Mouse (Mus musculus): Measurements from ENCODE around the gene Tcp11.

DNA sequence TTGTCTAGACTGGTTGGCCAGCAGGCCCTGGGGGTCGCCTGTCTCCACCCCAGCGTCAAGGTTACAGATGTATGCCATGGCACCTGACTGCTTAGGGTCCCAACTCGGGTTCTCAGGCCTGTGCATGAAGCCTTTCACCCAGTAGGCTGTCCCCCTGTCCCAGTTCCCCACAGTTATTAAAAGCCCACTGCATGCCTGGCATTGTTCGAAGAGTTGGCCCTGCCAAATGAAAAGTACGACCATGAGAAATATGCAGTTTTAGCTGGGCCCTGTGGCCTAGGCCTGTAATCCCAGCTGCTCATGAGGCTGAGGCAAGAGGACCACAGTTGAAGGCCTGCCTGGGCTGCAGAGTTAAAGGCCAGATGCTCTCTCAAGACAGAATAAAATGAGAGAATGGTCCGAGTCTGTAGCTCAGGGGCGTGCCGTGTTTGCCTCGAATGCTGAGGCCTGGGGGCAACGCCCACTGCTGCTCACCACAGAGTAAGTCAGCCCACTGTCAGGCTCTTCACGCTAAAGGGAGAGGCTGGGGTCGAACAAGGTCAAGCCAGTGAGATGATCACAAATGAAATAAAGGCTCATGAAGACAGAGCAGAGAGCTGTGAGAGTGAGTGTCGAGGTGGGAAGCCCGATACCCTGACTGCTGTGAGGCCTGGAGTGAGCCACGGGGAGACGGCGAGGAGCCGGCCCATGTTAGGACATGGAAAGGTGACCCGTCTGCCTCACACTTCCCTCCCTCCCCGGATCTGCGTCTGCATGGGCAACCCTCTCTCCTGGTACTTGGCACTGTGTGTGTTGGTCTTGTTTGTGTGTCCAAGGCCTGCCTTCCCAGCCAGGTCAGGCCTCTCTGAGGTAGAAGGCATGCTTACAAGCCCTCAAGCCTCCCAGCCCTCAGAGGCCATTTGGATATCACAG is 60.4 kb downstream of the Tcp11 start:
- TF ChIP-seq POLR2A (IDR thresholded peaks at IDR 0.05; ENCODE audit: borderline replicate concordance, insufficient read depth, low read length) (no peak), CTCF (IDR thresholded peaks at IDR 0.05; ENCODE audit: borderline replicate concordance, insufficient read depth, low read depth, low read length) (no peak)

Data from cerebellum, adult 2 months (tissue).